Mouse (Mus musculus) G1E (cell line): Measurements from ENCODE around the gene Muc5ac.

Experiments used
- CTCF ChIP-seq: IDR thresholded peaks from 2 replicates; pipeline ENCODE4 v1.5.1; 2012; ENCODE audit warnings: low read depth, low read length, inconsistent platforms, mixed read lengths
- GATA1 ChIP-seq: IDR thresholded peaks from 2 replicates; pipeline ENCODE4 v1.6.1; 2012; ENCODE audit warnings: borderline replicate concordance, low read length, inconsistent platforms, mixed read lengths
- GATA2 ChIP-seq: IDR thresholded peaks from 2 replicates; pipeline ENCODE4 v1.6.1; 2012; ENCODE audit warnings: low read depth, low read length, inconsistent platforms, borderline replicate concordance
- POLR2AphosphoS5 ChIP-seq: IDR thresholded peaks from 2 replicates; pipeline ENCODE4 v1.6.1; 2012; ENCODE audit warnings: low read depth, low read length, inconsistent platforms; ENCODE audit not compliant: insufficient replicate concordance
- TAL1 ChIP-seq: conservative IDR thresholded peaks from 2 replicates; pipeline ENCODE4 v1.6.1; 2012; ENCODE audit warnings: low read depth, low read length, inconsistent platforms, mixed read lengths

GRCm38 (mm10) chr7:141794251-141794650, 5.5 kb downstream of the Muc5ac start:
- TF ChIP-seq CTCF (no peak), GATA1 (no peak), TAL1 (no peak), GATA2 (no peak), POLR2AphosphoS5 (no peak)
